Mouse (Mus musculus) activated CD4-positive, CD25-positive, alpha-beta regulatory T cell, adult 4 months (primary cell): ENCODE results near the gene Tll1. TPM values are rescaled to one million over a fixed set of nuclear protein-coding genes. Genes with fewer than 3 reads are reported as not detected.
"Not testable (repeated sequence)": the region's sequence is repeated elsewhere in the genome, so short reads cannot be mapped to it uniquely, and the experiment has no call there.

ENCODE experiments used
- ATAC-seq: one replicate; pipeline ENCODE4 v1.8.0; 2017
- polyA plus RNA-seq, 2 experiments: library from polyadenylated mRNA; unstranded; fragments of 100-300 nt; shearing (Covaris generic); gene quantifications; one replicate each; pipeline ENCODE4 v1.2.1; 2017

The Tll1 gene
- polyA plus RNA-seq, 2 experiments from 2014 or later, result not detected

GRCm38 (mm10) chr8:64057571-64057970 lies 148.5 kb downstream of the Tll1 start:
- ATAC-seq, result no peak

- no peak for ATAC-seq
These were observed 157.5 kb downstream of the Tll1 start for GRCm38 (mm10) chr8:64048556-64048955.

- no peak for ATAC-seq
These were observed 158.0 kb downstream of the Tll1 start for GRCm38 (mm10) chr8:64047963-64048505.

- no peak for ATAC-seq
These were observed 164.7 kb downstream of the Tll1 start for GRCm38 (mm10) chr8:64041303-64041884.

- ATAC-seq, result no peak
These were observed 175.2 kb downstream of the Tll1 start for GRCm38 (mm10) chr8:64030672-64031385.

GRCm38 (mm10) chr8:64030081-64030480 lies 176.0 kb downstream of the Tll1 start:
- no peak for ATAC-seq

GRCm38 (mm10) chr8:64029525-64029924 lies 176.5 kb downstream of the Tll1 start:
- no peak for ATAC-seq

GRCm38 (mm10) chr8:64024359-64024758 lies 181.7 kb downstream of the Tll1 start:
- ATAC-seq, result no peak

- ATAC-seq, result no peak
These were observed 182.5 kb downstream of the Tll1 start for GRCm38 (mm10) chr8:64023579-64023978.

GRCm38 (mm10) chr8:64023027-64023426 lies 183.0 kb downstream of the Tll1 start:
- no peak for ATAC-seq

- not testable (repeated sequence) for ATAC-seq
These were observed 235.3 kb downstream of the Tll1 start for GRCm38 (mm10) chr8:63970612-63971391.
